Mouse (Mus musculus) effector memory CD4-positive, alpha-beta T cell, adult 5 months (primary cell): ENCODE measurements around the gene Tas2r114. TPM values are rescaled to one million over a fixed set of nuclear protein-coding genes. Genes with fewer than 3 reads are reported as not detected.

Experiments
- polyA plus RNA-seq: library from polyadenylated mRNA; unstranded; fragments of 100-300 nt; shearing (Covaris generic); gene quantifications from one replicate; pipeline ENCODE4 v1.2.1, GENCODE M21; 2017

The Tas2r114 gene
- polyA plus RNA-seq, result not detected

DNA sequence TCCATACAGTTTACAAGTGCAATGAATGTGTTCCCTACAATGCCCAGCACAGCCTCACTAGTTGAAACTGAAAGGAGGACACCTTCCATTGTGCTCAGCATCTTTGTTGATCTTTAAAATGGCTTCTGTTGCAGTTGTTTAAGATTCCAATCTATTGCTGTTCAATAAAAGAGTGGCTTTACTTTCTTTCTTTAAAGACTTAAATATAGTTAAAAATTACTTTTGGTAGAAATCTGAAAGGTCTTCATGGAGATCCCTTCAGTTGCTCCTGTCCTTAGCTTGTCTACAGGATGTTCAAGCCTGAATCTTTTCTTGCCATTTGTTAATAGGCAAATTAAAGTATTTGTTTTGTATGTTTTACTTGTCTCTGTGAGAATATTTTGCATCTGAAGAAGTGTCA lies at the start of gene Tas2r114:
Gene Tas2r114 (minus strand): TSS at position 101 of the 400 bp plus-strand sequence.

GRCm38 (mm10) chr6:131687395-131687794 lies 2.5 kb downstream of the Tas2r114 start, which contains the start of gene Tas2r105:
Gene Tas2r105 (minus strand): TSS chr6:131687495.

GRCm38 (mm10) chr6:131685644-131686043 lies 4.2 kb downstream of the Tas2r114 start, which contains the start of gene Tas2r104:
Gene Tas2r104 (minus strand): TSS chr6:131685744.

DNA sequence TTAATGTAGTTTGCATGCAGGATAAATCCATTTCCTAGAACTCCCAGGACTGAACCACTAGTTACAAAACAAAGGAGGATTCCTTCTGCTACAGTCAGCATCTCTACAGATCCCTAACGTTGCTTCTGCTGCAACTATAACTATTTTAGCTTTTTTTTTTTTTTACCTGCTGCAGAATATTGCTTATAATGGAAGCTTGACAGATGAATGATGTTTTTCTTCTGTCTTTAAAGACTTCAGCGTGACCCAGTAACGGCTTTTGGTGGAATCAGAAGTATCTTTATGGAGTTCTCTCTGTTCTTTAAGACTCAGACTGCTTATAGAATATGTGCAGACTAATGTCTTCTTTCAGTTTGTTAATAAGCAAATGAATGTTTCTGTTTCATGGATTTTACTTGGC lies 11.1 kb downstream of the Tas2r114 start, which contains the start of gene Tas2r106:
Gene Tas2r106 (minus strand): TSS at position 101 of the 400 bp plus-strand sequence.

GRCm38 (mm10) chr6:131660049-131660448 lies 29.8 kb downstream of the Tas2r114 start, which contains the start of gene Tas2r107:
Gene Tas2r107 (minus strand): TSS chr6:131660149.

Other genes starting within 250 kb of the Tas2r114 start
- 1.3 TPM for gene 5430401F13Rik, start 203.7 kb downstream of the Tas2r114 start, polyA plus RNA-seq
- not detected for gene Gm6619, start 203.7 kb downstream of the Tas2r114 start, polyA plus RNA-seq
- gene Tas2r130, start 59.2 kb downstream of the Tas2r114 start, polyA plus RNA-seq, result 0.35 TPM
- gene Tas2r107, start 29.9 kb downstream of the Tas2r114 start, polyA plus RNA-seq, result not detected
- gene Tas2r106, start 11.2 kb downstream of the Tas2r114 start, polyA plus RNA-seq, result not detected
- gene Tas2r104, start 4.3 kb downstream of the Tas2r114 start, polyA plus RNA-seq, result not detected
- not detected for gene Tas2r105, start 2.6 kb downstream of the Tas2r114 start, polyA plus RNA-seq